Mouse (Mus musculus) lung, embryonic 14.5 days (tissue): ENCODE measurements around the gene Hoxa10. TPM values are rescaled to one million over a fixed set of nuclear protein-coding genes. Genes with fewer than 3 reads are reported as not detected.

Experiments
- ATAC-seq: fragments of 200-750 bp; cut with Nextera tagmentation; 2 replicates; pipeline ENCODE4 v1.8.0; 2017; ENCODE audit warnings: mild to moderate bottlenecking, moderate TSS enrichment, moderate library complexity; ENCODE audit not compliant: insufficient read depth
- DNase-seq: peaks from one replicate; pipeline ENCODE4 v3.0.0-alpha.2; 2015
- H3K27ac ChIP-seq: fragments of 300-500 bp; sonication (generic); 2 replicates; pipeline ENCODE4 v1.5.1; 2014; ENCODE audit warnings: low read depth, mild to moderate bottlenecking, moderate library complexity
- H3K27me3 ChIP-seq: fragments of 300-500 bp; sonication (generic); 2 replicates; pipeline ENCODE4 v1.6.1; 2014; ENCODE audit warnings: low read length, control low read depth; ENCODE audit not compliant: insufficient read depth
- H3K36me3 ChIP-seq: fragments of 300-500 bp; sonication (generic); 2 replicates; pipeline ENCODE4 v1.6.1; 2014; ENCODE audit warnings: control low read depth; ENCODE audit not compliant: insufficient read depth
- H3K4me1 ChIP-seq: fragments of 300-500 bp; sonication (generic); 2 replicates; pipeline ENCODE4 v1.6.1; 2014; ENCODE audit warnings: antibody characterized with exemption, control low read depth; ENCODE audit not compliant: insufficient read depth
- H3K4me2 ChIP-seq: fragments of 300-500 bp; sonication (generic); 2 replicates; pipeline ENCODE4 v1.6.1; 2014; ENCODE audit warnings: mild to moderate bottlenecking
- H3K4me3 ChIP-seq: fragments of 300-500 bp; sonication (generic); 2 replicates; pipeline ENCODE4 v1.5.1; 2014; ENCODE audit warnings: low read depth, low read length
- H3K9ac ChIP-seq: fragments of 300-500 bp; sonication (generic); 2 replicates; pipeline ENCODE4 v1.6.1; 2014
- H3K9me3 ChIP-seq: fragments of 300-500 bp; sonication (generic); 2 replicates; pipeline ENCODE4 v1.6.1; 2016; ENCODE audit warnings: low read depth, low read length, control low read depth
- CTCF ChIP-seq: IDR thresholded peaks from 2 replicates; pipeline ENCODE4 v1.5.1; 2016; ENCODE audit warnings: antibody characterized with exemption, low read depth
- whole genome bisulfite sequencing: fragments of 180-500 bp; shearing (Covaris S2); extraction: QIAGEN DNeasy Blood & Tissue Kit; methylation state at CpG from one replicate; pipeline ENCODE4 v1.1.7; 2014; 5-methylcytosine and 5-hydroxymethylcytosine counted together
- polyA plus RNA-seq: library from polyadenylated mRNA; unstranded; fragments of >200 nt; fragmentation: Nextera tagmentation; extraction: Ambion mirVana; gene quantifications from 2 replicates; pipeline ENCODE4 v1.2.1, GENCODE M21; 2014

Gene Hoxa10
- not detected in 2 replicates for polyA plus RNA-seq

DNA sequence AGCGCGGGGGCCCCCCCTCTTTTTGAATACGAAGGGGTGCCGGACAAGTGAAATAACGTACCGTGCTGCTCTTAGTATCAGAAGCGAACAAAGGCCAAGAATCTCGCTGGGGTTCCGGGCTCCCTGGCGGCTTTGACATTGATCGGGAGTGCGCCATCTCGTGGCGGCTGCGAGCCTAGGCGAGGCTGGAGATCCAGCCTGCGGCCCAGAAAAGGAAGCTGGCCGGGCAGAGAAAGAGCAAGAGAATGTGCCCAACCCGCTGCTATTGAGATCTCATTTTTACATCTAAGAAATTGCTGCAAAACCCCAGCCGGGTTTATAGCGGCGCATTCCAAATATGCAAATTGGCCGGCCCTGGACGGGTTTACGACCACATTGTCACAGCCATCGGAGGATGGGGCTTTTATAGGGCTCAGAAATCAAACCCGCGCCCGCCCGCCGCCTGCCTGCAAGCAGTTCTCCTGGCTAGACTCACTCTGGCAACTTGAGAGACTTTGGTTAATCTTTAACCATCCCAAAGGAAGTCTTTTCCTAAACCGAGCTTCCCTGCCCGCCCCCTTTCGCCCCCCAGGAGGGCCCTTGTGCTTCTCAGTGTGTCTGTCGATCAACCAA is at the start of gene Hoxa10:
Gene Hoxa10 (minus strand): TSS at position 466 of the 612 bp plus-strand sequence.
- ATAC-seq, result peak; percentile 64; the same call in 1 of the 2 replicates
- peak; percentile 82 for TF ChIP-seq CTCF
- Histone ChIP-seq H3K27ac (no peak within 1 kb of the TSS), H3K4me3 (peak within 1 kb of the TSS; percentile 19), H3K4me1 (no peaks in the 10 kb centered on the region), H3K4me2 (peak within 1 kb of the TSS; percentile 45), H3K9ac (no peak within 1 kb of the TSS), H3K36me3 (no peaks in the 10 kb centered on the region), H3K9me3 (no peaks in the 10 kb centered on the region), H3K27me3 (peaks cover 99% of the 10 kb centered on the region)
- 2% methylated on average over 35 of the region's 35 CpGs for WGBS
- peak; percentile 95 for DNase-seq

DNA sequence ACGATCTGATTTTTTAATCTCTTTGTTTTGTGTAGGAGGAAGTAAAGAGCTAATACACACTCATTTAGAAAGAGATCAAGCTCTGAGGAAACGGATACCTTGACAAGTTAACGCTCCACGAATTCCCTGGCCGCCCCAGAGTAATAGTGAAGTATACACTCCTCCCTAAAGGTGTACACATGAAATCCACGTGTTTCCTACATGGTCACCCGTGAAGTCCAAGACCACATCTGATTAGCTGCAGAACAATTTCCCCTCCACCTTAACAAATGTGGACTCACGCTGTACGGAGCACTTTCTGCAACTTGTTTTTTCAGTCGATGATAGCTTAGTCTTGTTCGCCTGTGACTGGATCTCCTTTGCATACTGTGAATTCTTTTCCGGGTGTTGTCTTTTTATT is 49.5 kb upstream of the Hoxa10 start:
- Histone ChIP-seq H3K9ac (no peak overlapping the region), H3K27ac (no peak overlapping the region), H3K27me3 (peaks cover 63% of the 10 kb centered on the region), H3K36me3 (no peaks in the 10 kb centered on the region), H3K4me3 (no peak overlapping the region), H3K9me3 (no peaks in the 10 kb centered on the region), H3K4me2 (no peak overlapping the region), H3K4me1 (no peaks in the 10 kb centered on the region)
- 19% methylated on average over 12 of the region's 12 CpGs for WGBS
- ATAC-seq (no peak), DNase-seq (no peak)
- no peak for TF ChIP-seq CTCF

DNA sequence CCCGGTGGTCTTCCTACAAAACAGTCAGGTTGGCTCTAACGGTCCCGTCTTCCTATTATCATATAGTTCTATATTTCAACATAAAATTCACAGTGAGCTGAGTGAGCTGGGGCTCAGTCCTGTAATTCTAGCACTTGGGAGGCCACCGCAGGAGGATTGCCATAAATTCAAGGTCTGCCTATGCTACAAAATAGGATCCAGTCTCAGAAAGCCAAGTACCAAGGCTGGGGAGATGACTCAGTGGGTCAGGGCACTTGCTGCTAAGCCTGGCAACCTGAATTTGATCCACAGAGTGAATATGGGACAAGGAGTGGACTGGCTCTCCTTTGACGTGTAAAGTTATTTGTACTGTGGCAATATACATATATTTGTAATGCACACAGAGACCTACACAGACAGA is 43.2 kb upstream of the Hoxa10 start:
- Histone ChIP-seq H3K9me3 (no peaks in the 10 kb centered on the region), H3K4me1 (no peaks in the 10 kb centered on the region), H3K27ac (no peak overlapping the region), H3K27me3 (peaks cover 17% of the 10 kb centered on the region), H3K36me3 (no peaks in the 10 kb centered on the region), H3K9ac (no peak overlapping the region), H3K4me3 (no peak overlapping the region), H3K4me2 (no peak overlapping the region)
- WGBS, result 82% methylated on average over 5 of the region's 5 CpGs
- TF ChIP-seq CTCF, result no peak
- DNase-seq (no peak), ATAC-seq (no peak)

DNA sequence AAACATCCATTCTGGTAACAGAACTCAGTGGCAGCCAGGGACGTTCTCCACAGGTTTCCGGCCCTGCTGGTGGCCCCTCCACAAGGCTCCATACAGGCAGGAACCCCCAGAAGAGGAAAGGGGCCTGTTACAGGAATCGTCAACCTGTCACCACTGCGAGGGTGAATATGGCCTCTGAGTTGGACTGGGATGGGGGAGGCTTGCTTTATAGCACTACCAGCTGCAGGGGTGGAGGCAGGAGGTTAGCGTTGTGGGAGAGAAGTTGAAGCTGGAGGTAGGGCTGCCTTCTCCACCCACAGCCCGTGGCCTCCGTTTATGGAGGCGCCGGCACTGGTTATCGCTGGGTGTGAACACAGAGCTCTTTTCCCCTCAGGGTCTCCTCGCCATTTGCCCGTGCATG is 40.4 kb upstream of the Hoxa10 start:
- no peak for TF ChIP-seq CTCF
- no peaks in the 10 kb centered on the region for H3K4me1 ChIP-seq
- ATAC-seq, result no peak
- no peaks in the 10 kb centered on the region for H3K9me3 ChIP-seq
- H3K36me3 ChIP-seq, result no peaks in the 10 kb centered on the region
- DNase-seq, result no peak
- no peak overlapping the region for H3K9ac ChIP-seq
- no peak overlapping the region for H3K4me2 ChIP-seq
- peaks cover 30% of the 10 kb centered on the region for H3K27me3 ChIP-seq
- H3K4me3 ChIP-seq, result no peak overlapping the region
- 55% methylated on average over 12 of the region's 12 CpGs for WGBS
- H3K27ac ChIP-seq, result no peak overlapping the region

DNA sequence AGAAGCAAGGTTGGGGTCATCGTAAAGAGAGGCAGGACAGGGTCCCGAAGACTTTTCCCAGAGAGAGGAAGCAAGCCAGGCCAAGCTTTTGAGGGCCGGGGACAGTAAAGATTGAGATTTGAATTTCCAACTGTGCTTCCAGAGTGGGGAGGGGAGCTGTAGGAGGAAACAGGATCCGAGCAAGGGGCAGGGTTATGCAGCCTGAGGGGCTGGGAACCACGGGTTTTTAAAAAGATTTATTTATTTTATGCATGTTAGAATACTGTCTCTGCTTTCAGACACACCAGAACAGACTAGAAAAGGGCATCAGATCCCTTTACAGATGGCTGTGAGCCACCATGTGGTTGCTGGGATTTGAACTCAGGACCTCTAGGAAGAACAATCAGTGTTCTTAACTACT is 36.3 kb upstream of the Hoxa10 start:
- no peak for DNase-seq
- Histone ChIP-seq H3K9ac (no peak overlapping the region), H3K27me3 (peaks cover 66% of the 10 kb centered on the region), H3K27ac (no peak overlapping the region), H3K4me1 (no peaks in the 10 kb centered on the region), H3K4me2 (no peak overlapping the region), H3K9me3 (no peaks in the 10 kb centered on the region), H3K4me3 (no peak overlapping the region), H3K36me3 (no peaks in the 10 kb centered on the region)
- TF ChIP-seq CTCF, result no peak
- 9% methylated on average over 5 of the region's 5 CpGs for WGBS
- no peak for ATAC-seq

DNA sequence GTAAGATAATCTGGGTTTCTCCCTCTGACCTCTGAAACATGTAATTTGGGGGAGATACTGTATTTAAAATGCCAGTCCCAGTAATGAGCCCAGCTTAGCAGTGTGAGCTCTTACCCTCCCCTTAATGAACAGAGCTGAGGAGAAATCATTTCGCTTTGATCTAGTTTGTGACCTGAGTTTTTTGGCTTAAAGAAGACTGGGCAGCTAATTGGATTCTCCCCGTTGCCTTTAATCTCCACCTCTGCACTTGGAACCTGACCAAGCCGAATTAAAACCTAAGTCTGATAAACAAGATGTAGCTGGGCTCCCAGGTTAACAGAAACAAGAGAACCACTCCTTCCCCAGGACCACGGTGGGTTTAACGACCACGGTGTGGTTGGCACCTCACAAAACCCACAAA is 35.7 kb upstream of the Hoxa10 start:
- H3K27ac ChIP-seq, result no peak overlapping the region
- no peak for TF ChIP-seq CTCF
- ATAC-seq (no peak), DNase-seq (no peak)
- no peaks in the 10 kb centered on the region for H3K36me3 ChIP-seq
- H3K4me3 ChIP-seq, result no peak overlapping the region
- H3K9me3 ChIP-seq, result no peaks in the 10 kb centered on the region
- H3K27me3 ChIP-seq, result peaks cover 71% of the 10 kb centered on the region
- 5% methylated on average over 6 of the region's 6 CpGs for WGBS
- H3K9ac ChIP-seq, result no peak overlapping the region
- H3K4me1 ChIP-seq, result no peaks in the 10 kb centered on the region
- H3K4me2 ChIP-seq, result no peak overlapping the region

DNA sequence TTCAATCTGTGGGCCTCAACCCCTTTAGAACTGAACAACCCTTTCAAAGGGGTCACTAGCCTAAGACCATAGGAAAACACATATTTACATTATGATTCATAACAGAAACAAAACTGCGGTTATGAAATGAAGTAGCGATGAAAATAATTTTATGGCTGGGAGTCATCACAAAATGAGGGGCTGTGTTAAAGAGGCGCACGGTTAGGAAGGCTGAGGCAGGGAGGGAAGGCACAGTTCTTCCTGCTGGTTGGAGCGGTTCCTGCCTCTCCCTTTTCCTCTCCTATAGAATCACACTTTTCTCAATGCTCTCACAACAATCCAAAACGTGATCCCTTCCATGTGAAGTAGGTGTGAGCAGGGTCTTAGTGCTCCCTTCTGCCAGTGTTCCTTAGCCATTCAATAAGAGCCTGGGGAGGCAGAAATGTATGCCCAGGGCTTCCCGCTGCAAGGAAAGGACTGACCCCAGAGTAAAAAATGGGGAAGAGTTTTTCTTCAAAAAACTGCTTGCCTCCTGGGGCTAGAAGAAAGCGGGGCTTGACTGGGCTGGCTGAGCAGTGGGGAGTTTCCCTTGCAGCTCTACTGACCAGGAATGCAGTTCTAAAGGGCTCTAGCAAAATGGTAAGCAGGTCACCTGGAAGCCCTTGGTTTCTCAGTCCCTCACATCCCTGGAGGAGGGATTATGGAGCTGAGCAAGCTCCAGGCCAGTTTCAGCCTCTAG is 35.1 kb upstream of the Hoxa10 start:
- DNase-seq (no peak), ATAC-seq (no peak)
- WGBS, result 11% methylated on average over 8 of the region's 8 CpGs
- H3K9ac ChIP-seq, result no peak overlapping the region
- H3K4me2 ChIP-seq, result no peak overlapping the region
- no peaks in the 10 kb centered on the region for H3K4me1 ChIP-seq
- TF ChIP-seq CTCF, result no peak
- no peaks in the 10 kb centered on the region for H3K9me3 ChIP-seq
- H3K36me3 ChIP-seq, result no peaks in the 10 kb centered on the region
- no peak overlapping the region for H3K4me3 ChIP-seq
- peaks cover 78% of the 10 kb centered on the region for H3K27me3 ChIP-seq
- H3K27ac ChIP-seq, result no peak overlapping the region
